Mouse (Mus musculus): Measurements from ENCODE around the gene Nup188.

Nup188 gene

DNA sequence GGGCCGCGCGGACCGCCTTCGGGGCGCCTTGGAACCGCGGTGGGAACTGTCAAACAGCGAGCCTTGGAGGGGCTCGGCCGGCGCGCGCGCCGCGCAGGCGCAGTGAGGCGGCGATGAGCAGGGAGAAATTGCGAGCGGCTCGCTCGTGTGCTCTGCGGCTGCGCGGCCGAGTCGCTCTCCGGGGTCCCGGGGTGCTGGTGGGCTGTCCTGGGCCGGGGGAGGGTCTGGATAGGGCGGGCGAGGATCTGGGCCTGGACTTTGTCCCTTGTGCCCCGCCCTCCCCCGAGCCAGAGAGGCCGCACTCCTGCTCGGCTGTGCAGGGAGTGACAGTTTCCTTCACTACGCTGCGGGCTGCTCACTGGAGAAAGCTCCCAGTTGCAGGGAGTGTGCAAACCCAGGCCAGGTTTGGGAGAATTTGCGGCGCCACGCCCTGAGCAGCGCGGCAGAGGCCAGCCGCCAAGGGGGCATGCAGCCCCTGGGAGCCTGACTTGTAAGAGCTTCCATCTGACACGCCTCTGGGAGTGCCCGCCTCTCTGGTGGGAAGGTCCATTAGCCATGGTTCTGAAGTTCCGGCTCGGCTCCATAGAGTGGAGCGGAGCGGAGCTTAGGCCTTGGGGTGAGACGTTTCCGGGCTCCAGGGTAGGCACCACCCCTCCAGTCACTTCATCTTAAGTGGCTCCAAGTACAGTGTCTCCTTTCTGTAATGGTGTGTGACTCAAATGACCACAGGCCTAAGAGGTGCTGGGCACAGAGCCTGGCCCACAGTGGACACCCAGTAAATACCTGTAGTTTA lies 106.6 kb downstream of the Nup188 start:
- DNase-seq: peak; percentile 65

DNA sequence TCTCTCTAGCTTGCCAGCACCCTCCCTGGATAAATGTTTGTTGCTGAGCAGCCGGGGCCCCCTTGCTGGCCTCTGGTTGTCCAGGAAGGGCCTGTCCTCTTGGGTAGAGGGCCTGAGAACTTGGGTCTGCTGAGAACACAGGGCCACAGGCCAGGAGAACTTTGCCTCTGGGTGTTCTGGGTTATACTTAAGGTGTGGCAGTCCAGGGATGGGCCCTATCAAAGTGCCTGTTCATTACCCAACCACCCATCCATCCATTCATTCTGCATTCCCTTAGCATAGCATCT lies 107.1 kb downstream of the Nup188 start:
- peak; percentile 61 for DNase-seq
